Mouse (Mus musculus): Measurements from ENCODE around the gene Ascl2. TPM values are rescaled to one million over a fixed set of nuclear protein-coding genes. Genes with fewer than 3 reads are reported as not detected.

The Ascl2 gene
- polyA plus RNA-seq, 1 experiment, result 0.81 TPM

- no peak overlapping the region for H3K27ac ChIP-seq (ENCODE audit: insufficient read depth, low read length)
- H3K4me1 ChIP-seq (ENCODE audit: control insufficient read depth, insufficient read depth, low read length), result 0 out of 2 replicates have a peak, but pooled peaks cover 2% of the 10 kb centered on the region
- no peak overlapping the region for H3K4me3 ChIP-seq (ENCODE audit: insufficient read depth, low read length)
- TF ChIP-seq POLR2A (IDR thresholded peaks at IDR 0.05; ENCODE audit: extremely low read depth, insufficient read depth, low read length) (no peak), CTCF (IDR thresholded peaks at IDR 0.05; ENCODE audit: extremely low read depth, insufficient read depth, low read length) (no peak)
These were observed 40.9 kb upstream of the Ascl2 start for GRCm38 (mm10) chr7:143009996-143010395.

DNA sequence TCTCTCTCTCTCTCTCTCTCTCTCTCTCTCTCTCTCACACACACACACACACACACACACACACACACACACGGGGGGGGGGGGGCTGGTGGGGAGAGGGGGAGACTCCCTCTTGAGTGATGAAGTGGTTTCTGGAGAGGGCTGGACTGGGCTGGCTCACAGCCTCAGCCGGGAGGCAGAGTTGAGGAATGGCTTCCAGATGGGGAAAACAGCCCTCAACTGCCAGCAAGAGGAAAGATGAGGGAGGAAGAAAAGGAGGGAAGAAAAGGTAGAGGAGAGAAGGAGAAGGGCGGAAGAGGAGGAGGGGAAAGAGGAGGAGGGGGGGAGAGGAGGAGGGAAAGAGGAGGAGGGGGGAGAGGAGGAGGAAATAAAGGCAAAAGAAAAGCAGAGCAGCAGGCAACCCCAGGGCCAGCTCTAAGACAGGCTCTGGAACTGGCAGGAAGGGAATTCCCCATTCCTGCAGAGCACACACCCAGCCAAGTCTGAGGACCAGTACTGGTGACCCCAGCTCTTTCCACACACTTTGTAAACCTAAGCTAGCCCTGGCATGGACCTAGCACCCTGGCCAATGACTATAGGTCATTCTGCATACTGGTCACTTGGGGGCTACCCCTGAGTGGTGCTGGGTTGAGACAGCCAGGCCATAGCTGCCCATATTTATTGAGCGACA lies 40.1 kb upstream of the Ascl2 start:
- no peak overlapping the region for H3K27ac ChIP-seq (ENCODE audit: insufficient read depth, low read length)
- no peak overlapping the region for H3K4me3 ChIP-seq (ENCODE audit: insufficient read depth, low read length)
- H3K4me1 ChIP-seq (ENCODE audit: control insufficient read depth, insufficient read depth, low read length), result no peaks in the 10 kb centered on the region
- TF ChIP-seq CTCF (IDR thresholded peaks at IDR 0.05; ENCODE audit: extremely low read depth, insufficient read depth, low read length) (no peak), POLR2A (IDR thresholded peaks at IDR 0.05; ENCODE audit: extremely low read depth, insufficient read depth, low read length) (no peak)

DNA sequence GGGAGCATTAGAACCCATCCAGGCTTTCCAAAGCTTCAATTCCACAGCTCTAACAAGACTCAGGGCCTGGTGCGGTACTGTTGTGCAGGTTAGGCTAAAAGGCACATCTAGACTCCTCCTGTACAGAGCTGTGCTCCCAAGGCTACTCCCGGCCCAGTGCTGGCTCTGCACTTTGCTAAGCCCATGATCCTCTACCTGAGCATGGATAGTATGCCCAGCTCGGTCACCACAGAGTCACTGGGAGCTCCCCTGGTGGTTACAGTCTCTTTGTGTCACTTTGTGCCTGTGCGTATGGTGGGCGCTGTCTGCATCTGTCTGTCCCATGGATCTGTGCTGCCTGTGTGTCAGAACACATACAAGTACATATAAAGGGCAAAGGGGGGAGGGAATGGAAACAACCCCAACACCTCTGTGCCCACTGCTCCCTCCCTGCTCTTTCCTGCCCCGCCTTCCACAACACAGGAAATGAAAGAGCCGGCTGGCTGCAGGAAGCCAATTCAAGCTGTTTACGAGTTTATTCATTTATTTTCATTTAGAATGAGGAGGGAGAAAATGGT lies 39.4 kb upstream of the Ascl2 start:
- no peak for TF ChIP-seq POLR2A (IDR thresholded peaks at IDR 0.05; ENCODE audit: extremely low read depth, insufficient read depth, low read length)
- no peak for TF ChIP-seq CTCF (IDR thresholded peaks at IDR 0.05; ENCODE audit: extremely low read depth, insufficient read depth, low read length)
- Histone ChIP-seq H3K27ac (ENCODE audit: insufficient read depth, low read length) (peak overlapping the region; percentile 26; the same call in 1 of the 2 replicates), H3K4me1 (ENCODE audit: control insufficient read depth, insufficient read depth, low read length) (no peaks in the 10 kb centered on the region), H3K4me3 (ENCODE audit: insufficient read depth, low read length) (no peak overlapping the region)

DNA sequence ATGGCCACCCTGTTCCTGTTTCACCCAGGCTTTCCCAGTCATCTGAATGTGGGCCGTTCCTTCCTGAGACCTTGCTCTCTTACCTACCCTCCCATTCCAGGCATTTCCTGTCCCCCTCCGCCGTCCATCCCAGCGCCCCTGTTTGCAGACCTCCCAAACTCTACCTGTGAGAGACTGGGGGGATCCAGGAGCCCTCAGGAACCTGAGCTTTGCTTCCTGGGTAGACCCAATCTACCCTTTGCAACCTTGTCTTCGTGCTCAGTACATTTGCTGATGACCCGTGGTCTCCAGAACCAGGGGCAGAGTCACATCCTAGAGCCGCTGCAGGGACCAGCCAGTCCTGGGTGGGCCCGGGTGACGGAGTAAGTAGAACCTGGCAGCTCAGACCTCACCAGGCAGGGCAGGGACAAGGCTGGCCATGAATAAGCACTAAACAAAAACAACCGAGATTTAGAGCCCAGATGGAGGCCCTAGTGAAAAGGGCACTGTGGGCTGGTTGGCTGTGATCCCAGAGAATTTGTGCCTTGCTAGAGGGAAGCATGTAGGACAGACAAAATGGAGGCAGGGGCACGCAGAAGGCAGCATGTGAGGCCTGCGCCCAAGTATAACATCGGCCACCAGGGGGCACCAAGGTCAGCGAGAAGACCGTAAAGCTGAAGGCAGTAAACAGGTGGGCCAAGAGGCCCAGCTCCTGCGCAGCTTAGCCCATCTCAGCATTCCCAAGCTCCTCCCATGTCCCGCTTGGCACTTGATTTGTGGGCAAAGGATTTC lies 38.7 kb upstream of the Ascl2 start:
- no peak overlapping the region for H3K4me3 ChIP-seq (ENCODE audit: insufficient read depth, low read length)
- no peak for TF ChIP-seq POLR2A (IDR thresholded peaks at IDR 0.05; ENCODE audit: extremely low read depth, insufficient read depth, low read length)
- peak; percentile 72 for TF ChIP-seq CTCF (IDR thresholded peaks at IDR 0.05; ENCODE audit: extremely low read depth, insufficient read depth, low read length)
- peak overlapping the region; percentile 26; the same call in 1 of the 2 replicates for H3K27ac ChIP-seq (ENCODE audit: insufficient read depth, low read length)
- no peaks in the 10 kb centered on the region for H3K4me1 ChIP-seq (ENCODE audit: control insufficient read depth, insufficient read depth, low read length)

DNA sequence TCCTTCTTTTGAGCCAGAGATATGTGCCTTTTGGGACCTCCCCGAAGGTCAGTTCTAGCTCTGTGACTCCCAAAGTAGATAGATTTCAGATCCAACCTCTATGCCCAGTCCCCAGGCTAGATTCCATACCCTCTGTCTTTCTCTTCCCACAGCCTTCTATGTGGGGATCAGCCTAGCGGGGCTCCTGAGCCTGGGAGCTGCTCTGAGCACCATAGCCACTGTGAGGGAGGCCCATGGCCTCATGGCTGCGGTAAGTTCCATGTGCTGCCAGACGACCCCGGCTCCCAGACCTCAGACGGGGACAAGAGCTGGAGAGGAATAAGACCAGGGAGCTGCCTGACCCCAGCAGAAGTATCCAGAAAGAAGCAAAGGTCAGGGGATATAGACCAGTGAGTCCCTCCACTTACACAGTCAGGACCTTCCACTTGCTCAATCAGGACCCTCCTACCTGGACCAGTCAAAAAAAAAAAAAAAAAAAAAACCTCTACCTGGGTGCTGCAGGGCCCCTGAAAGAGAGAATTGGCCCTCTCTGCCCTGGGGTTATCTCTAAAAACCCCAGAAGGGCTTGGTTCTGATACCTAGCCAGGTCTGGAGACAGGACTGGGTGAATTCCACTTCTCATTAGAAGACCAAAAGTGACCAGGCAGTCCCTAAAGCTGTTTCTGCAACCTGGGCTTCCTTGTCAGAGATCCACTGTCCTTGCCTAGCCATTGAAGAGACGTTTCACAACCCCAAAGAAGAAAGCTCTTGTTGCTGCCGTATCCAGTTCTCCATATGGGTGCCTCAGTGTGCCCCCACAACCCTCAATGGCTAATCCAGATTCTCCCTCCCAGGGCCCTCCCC lies 37.9 kb upstream of the Ascl2 start:
- Histone ChIP-seq H3K27ac (ENCODE audit: insufficient read depth, low read length) (no peak overlapping the region), H3K4me1 (ENCODE audit: control insufficient read depth, insufficient read depth, low read length) (no peaks in the 10 kb centered on the region), H3K4me3 (ENCODE audit: insufficient read depth, low read length) (no peak overlapping the region)
- TF ChIP-seq CTCF (IDR thresholded peaks at IDR 0.05; ENCODE audit: extremely low read depth, insufficient read depth, low read length) (no peak), POLR2A (IDR thresholded peaks at IDR 0.05; ENCODE audit: extremely low read depth, insufficient read depth, low read length) (no peak)

DNA sequence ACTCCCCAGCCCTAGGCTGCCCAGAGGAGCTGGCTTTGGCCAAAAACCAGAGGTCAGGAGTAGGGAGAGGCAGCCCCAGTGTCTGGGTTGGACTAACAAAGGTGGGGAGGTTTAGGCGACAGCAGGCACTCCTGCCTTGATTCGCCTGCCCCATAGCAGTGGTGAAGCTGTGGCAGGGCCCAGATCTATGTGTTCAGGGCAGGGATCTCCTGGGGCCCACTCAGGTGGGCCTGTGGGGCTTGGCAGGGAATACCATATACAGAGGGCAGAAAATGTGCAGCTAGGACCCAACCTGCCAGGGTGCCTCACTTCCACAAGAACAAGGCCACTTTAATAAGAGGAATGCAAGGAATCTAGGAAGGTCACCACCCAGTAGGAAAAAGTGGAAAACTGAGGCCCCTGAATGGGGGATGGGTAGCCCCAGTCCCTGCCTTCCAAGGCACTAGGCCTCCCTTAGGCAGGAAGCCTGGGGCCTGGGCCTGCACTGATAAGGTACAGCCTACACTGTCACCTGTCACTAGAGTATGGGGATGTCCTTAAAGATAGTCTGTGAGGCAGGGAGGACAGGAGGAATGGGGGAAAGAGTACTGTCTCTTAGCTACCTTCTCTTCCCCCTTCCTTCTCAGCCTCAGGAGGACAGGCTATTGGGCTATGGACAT lies 37.2 kb upstream of the Ascl2 start:
- Histone ChIP-seq H3K4me3 (ENCODE audit: insufficient read depth, low read length) (no peak overlapping the region), H3K27ac (ENCODE audit: insufficient read depth, low read length) (no peak overlapping the region), H3K4me1 (ENCODE audit: control insufficient read depth, insufficient read depth, low read length) (no peaks in the 10 kb centered on the region)
- no peak for TF ChIP-seq CTCF (IDR thresholded peaks at IDR 0.05; ENCODE audit: extremely low read depth, insufficient read depth, low read length)
- no peak for TF ChIP-seq POLR2A (IDR thresholded peaks at IDR 0.05; ENCODE audit: extremely low read depth, insufficient read depth, low read length)

DNA sequence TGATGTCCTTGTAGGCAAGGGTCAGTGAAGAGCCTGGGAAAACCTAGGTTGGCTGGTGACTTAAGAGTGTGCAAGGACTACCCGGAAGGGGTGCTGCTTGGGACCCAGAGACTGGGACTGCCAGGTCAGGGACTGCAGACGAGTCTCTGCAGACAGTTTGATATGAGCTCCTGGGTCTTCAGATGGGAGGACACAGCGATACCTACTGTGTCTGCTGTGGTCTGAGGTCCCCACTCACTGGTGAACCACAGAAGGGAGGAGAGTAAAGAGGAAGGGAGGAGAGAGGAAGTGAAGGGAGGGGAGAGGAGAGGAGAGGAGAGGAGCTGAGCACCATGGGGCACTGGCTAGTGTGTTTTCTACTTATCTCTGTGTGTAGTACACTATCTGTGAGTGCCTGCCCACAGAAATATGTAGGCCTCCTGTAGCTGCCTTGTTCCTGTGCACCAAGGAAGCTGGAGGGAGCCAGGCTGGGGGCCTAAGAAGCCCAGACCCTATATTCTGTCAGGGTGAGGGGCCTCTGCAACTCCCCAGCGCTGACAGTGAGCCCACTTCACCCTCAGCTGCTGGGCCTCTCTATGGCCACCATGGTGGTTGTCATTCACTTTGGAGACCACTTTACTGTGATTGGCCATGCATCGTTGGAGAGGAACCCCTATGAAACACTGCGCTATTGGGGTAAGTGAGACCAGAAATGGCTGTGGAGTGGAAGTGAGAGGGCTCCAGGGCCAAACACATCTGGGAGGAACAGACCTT lies 36.5 kb upstream of the Ascl2 start:
- no peak for TF ChIP-seq CTCF (IDR thresholded peaks at IDR 0.05; ENCODE audit: extremely low read depth, insufficient read depth, low read length)
- no peak for TF ChIP-seq POLR2A (IDR thresholded peaks at IDR 0.05; ENCODE audit: extremely low read depth, insufficient read depth, low read length)
- no peak overlapping the region for H3K4me3 ChIP-seq (ENCODE audit: insufficient read depth, low read length)
- H3K4me1 ChIP-seq (ENCODE audit: control insufficient read depth, insufficient read depth, low read length), result no peaks in the 10 kb centered on the region
- H3K27ac ChIP-seq (ENCODE audit: insufficient read depth, low read length), result no peak overlapping the region

GRCm38 (mm10) chr7:143004727-143005343 lies 35.8 kb upstream of the Ascl2 start, which contains the start of gene Tspan32:
Gene Tspan32 (plus strand): TSS chr7:143005046.
- Histone ChIP-seq H3K4me3 (ENCODE audit: insufficient read depth, low read length) (no peak within 1 kb of the TSS), H3K4me1 (ENCODE audit: control insufficient read depth, insufficient read depth, low read length) (no peaks in the 10 kb centered on the region), H3K27ac (ENCODE audit: insufficient read depth, low read length) (no peak within 1 kb of the TSS)
- TF ChIP-seq POLR2A (IDR thresholded peaks at IDR 0.05; ENCODE audit: extremely low read depth, insufficient read depth, low read length), result no peak
- no peak for TF ChIP-seq CTCF (IDR thresholded peaks at IDR 0.05; ENCODE audit: extremely low read depth, insufficient read depth, low read length)
